Mouse (Mus musculus) embryonic facial prominence, embryonic 14.5 days (tissue): ENCODE results near the gene Tmem256. TPM values are rescaled to one million over a fixed set of nuclear protein-coding genes. Genes with fewer than 3 reads are reported as not detected.
A peak's percentile ranks its signal among the peaks of the same experiment; 100 is the strongest.

Source experiments
- ATAC-seq: fragments of 200-750 bp; cut with Nextera tagmentation; 2 replicates; pipeline ENCODE4 v1.8.0; 2017; ENCODE audit warnings: low read depth, moderate number of reproducible peaks, moderate TSS enrichment
- DNase-seq: peaks from one replicate; pipeline ENCODE4 v3.0.0-alpha.2; 2015; ENCODE audit warnings: low spot score
- H3K27ac ChIP-seq: fragments of 300-500 bp; sonication (generic); replicated peaks from 2 replicates; pipeline ENCODE4 v1.5.1; 2014; ENCODE audit warnings: low read depth, mild to moderate bottlenecking, low read length, moderate library complexity
- H3K27me3 ChIP-seq: fragments of 300-500 bp; sonication (generic); replicated peaks from 2 replicates; pipeline ENCODE4 v1.6.1; 2014; ENCODE audit warnings: low read length; ENCODE audit not compliant: control insufficient read depth, insufficient read depth
- H3K36me3 ChIP-seq: fragments of 300-500 bp; sonication (generic); 2 replicates; pipeline ENCODE4 v1.6.1; 2014; ENCODE audit warnings: low read length, mixed read lengths; ENCODE audit not compliant: control insufficient read depth, insufficient read depth
- H3K4me1 ChIP-seq: fragments of 300-500 bp; sonication (generic); 2 replicates; pipeline ENCODE4 v1.6.1; 2014; ENCODE audit warnings: antibody characterized with exemption, low read length; ENCODE audit not compliant: control insufficient read depth, insufficient read depth
- H3K4me2 ChIP-seq: fragments of 300-500 bp; sonication (generic); 2 replicates; pipeline ENCODE4 v1.6.1; 2014; ENCODE audit warnings: low read depth, mild to moderate bottlenecking, low read length, moderate library complexity, mixed read lengths
- H3K4me3 ChIP-seq: fragments of 300-500 bp; sonication (generic); 2 replicates; pipeline ENCODE4 v1.5.1; 2014; ENCODE audit warnings: low read depth, mild to moderate bottlenecking, low read length
- H3K9ac ChIP-seq: fragments of 300-500 bp; sonication (generic); 2 replicates; pipeline ENCODE4 v1.6.1; 2014; ENCODE audit warnings: low read depth, mild to moderate bottlenecking, low read length, moderate library complexity, mixed read lengths
- H3K9me3 ChIP-seq: fragments of 300-500 bp; sonication (generic); 2 replicates; pipeline ENCODE4 v1.6.1; 2016; ENCODE audit warnings: low read length; ENCODE audit not compliant: control insufficient read depth
- WGBS: fragments of 180-500 bp; shearing (Covaris S2); extraction: QIAGEN DNeasy Blood & Tissue Kit; methylation state at CpG from one replicate; pipeline ENCODE4 v1.1.7; 2014; 5-methylcytosine and 5-hydroxymethylcytosine counted together
- polyA plus RNA-seq: library from polyadenylated mRNA; unstranded; fragments of >200 nt; fragmentation: Nextera tagmentation; extraction: Ambion mirVana; gene quantifications from 2 replicates; pipeline ENCODE4 v1.2.1, GENCODE M21; 2014

The Tmem256 gene
- polyA plus RNA-seq, 1 experiment from 2014 or later = 379 TPM

- H3K9ac ChIP-seq = peak overlapping the region; percentile 72
- H3K4me2 ChIP-seq = peak overlapping the region; percentile 92
- WGBS = 40% methylated on average over 11 of the region's 15 CpGs
- no peak for DNase-seq
- no peaks in the 10 kb centered on the region for H3K9me3 ChIP-seq
- no peaks in the 10 kb centered on the region for H3K36me3 ChIP-seq
- H3K4me1 ChIP-seq = peaks cover 39% of the 10 kb centered on the region
- no peaks in the 10 kb centered on the region for H3K27me3 ChIP-seq
- no peak for ATAC-seq
- H3K27ac ChIP-seq = peak overlapping the region; percentile 53; the same call in 1 of the 2 replicates
- peak overlapping the region; percentile 56 for H3K4me3 ChIP-seq
Observed at GRCm38 (mm10) chr11:69879711-69880110, 41.4 kb downstream of the Tmem256 start.

- no peaks in the 10 kb centered on the region for H3K27me3 ChIP-seq
- peak overlapping the region; percentile 72 for H3K9ac ChIP-seq
- H3K4me3 ChIP-seq = peak overlapping the region; percentile 56
- WGBS = under 1% methylated on average over 18 of the region's 18 CpGs
- H3K27ac ChIP-seq = peak overlapping the region; percentile 91
- no peaks in the 10 kb centered on the region for H3K36me3 ChIP-seq
- no peaks in the 10 kb centered on the region for H3K9me3 ChIP-seq
- H3K4me2 ChIP-seq = peak overlapping the region; percentile 92
- ATAC-seq (peak; percentile 66), DNase-seq (peak; percentile 87)
- H3K4me1 ChIP-seq = peaks cover 39% of the 10 kb centered on the region
Observed at GRCm38 (mm10) chr11:69880506-69880852, 42.2 kb downstream of the Tmem256 start.

GRCm38 (mm10) chr11:69880853-69881603, 42.7 kb downstream of the Tmem256 start, which contains the start of gene Kctd11:
TSS of gene Kctd11 (minus strand) at chr11:69881406.
- peak within 1 kb of the TSS; percentile 91 for H3K27ac ChIP-seq
- DNase-seq (peak; percentile 90), ATAC-seq (peak; percentile 88)
- peak within 1 kb of the TSS; percentile 56 for H3K4me3 ChIP-seq
- H3K27me3 ChIP-seq = no peaks in the 10 kb centered on the region
- peak within 1 kb of the TSS; percentile 72 for H3K9ac ChIP-seq
- under 1% methylated on average over 35 of the region's 46 CpGs for WGBS
- H3K9me3 ChIP-seq = no peaks in the 10 kb centered on the region
- H3K4me1 ChIP-seq = peaks cover 38% of the 10 kb centered on the region
- H3K4me2 ChIP-seq = peak within 1 kb of the TSS; percentile 92
- H3K36me3 ChIP-seq = no peaks in the 10 kb centered on the region

GRCm38 (mm10) chr11:69881787-69882670, 43.7 kb downstream of the Tmem256 start:
- Histone ChIP-seq H3K4me1 (peaks cover 30% of the 10 kb centered on the region), H3K9ac (peak overlapping the region; percentile 72), H3K4me3 (peak overlapping the region; percentile 56), H3K27ac (peak overlapping the region; percentile 91), H3K4me2 (peak overlapping the region; percentile 92), H3K9me3 (no peaks in the 10 kb centered on the region), H3K27me3 (no peaks in the 10 kb centered on the region), H3K36me3 (no peaks in the 10 kb centered on the region)
- ATAC-seq (no peak), DNase-seq (no peak)
- WGBS = 51% methylated on average over 21 of the region's 21 CpGs

- Histone ChIP-seq H3K4me1 (peaks cover 24% of the 10 kb centered on the region), H3K4me2 (no peak overlapping the region), H3K27me3 (no peaks in the 10 kb centered on the region), H3K36me3 (no peaks in the 10 kb centered on the region), H3K27ac (no peak overlapping the region), H3K4me3 (no peak overlapping the region), H3K9me3 (no peaks in the 10 kb centered on the region), H3K9ac (no peak overlapping the region)
- ATAC-seq = no peak
- 63% methylated on average over 4 of the region's 4 CpGs for whole genome bisulfite sequencing
- DNase-seq = no peak
Observed at GRCm38 (mm10) chr11:69883066-69883465, 44.8 kb downstream of the Tmem256 start.

GRCm38 (mm10) chr11:69883527-69884151, 45.3 kb downstream of the Tmem256 start:
- no peaks in the 10 kb centered on the region for H3K9me3 ChIP-seq
- no peak overlapping the region for H3K4me2 ChIP-seq
- 77% methylated on average over 8 of the region's 8 CpGs for WGBS
- H3K4me1 ChIP-seq = peaks cover 22% of the 10 kb centered on the region
- no peak overlapping the region for H3K27ac ChIP-seq
- no peaks in the 10 kb centered on the region for H3K27me3 ChIP-seq
- DNase-seq = no peak
- no peak overlapping the region for H3K9ac ChIP-seq
- ATAC-seq = no peak
- no peaks in the 10 kb centered on the region for H3K36me3 ChIP-seq
- H3K4me3 ChIP-seq = no peak overlapping the region

- no peak overlapping the region for H3K27ac ChIP-seq
- no peak overlapping the region for H3K4me2 ChIP-seq
- H3K36me3 ChIP-seq = no peaks in the 10 kb centered on the region
- ATAC-seq = no peak
- no peaks in the 10 kb centered on the region for H3K27me3 ChIP-seq
- H3K4me3 ChIP-seq = no peak overlapping the region
- H3K9me3 ChIP-seq = no peaks in the 10 kb centered on the region
- H3K9ac ChIP-seq = no peak overlapping the region
- H3K4me1 ChIP-seq = peaks cover 19% of the 10 kb centered on the region
- DNase-seq = no peak
- 75% methylated on average over 9 of the region's 9 CpGs for WGBS
Observed at GRCm38 (mm10) chr11:69884240-69884639, 45.9 kb downstream of the Tmem256 start.

- no peaks in the 10 kb centered on the region for H3K27me3 ChIP-seq
- H3K9ac ChIP-seq = no peak overlapping the region
- no peak overlapping the region for H3K27ac ChIP-seq
- H3K36me3 ChIP-seq = no peaks in the 10 kb centered on the region
- H3K9me3 ChIP-seq = no peaks in the 10 kb centered on the region
- no peak overlapping the region for H3K4me3 ChIP-seq
- ATAC-seq (no peak), DNase-seq (no peak)
- peaks cover 15% of the 10 kb centered on the region for H3K4me1 ChIP-seq
- no peak overlapping the region for H3K4me2 ChIP-seq
- 82% methylated on average over 8 of the region's 8 CpGs for whole genome bisulfite sequencing
Observed at GRCm38 (mm10) chr11:69884663-69885062, 46.3 kb downstream of the Tmem256 start.
